Mouse (Mus musculus) heart, postnatal 4 days (tissue): ENCODE data around the gene Olfr65. TPM values are rescaled to one million over a fixed set of nuclear protein-coding genes. Genes with fewer than 3 reads are reported as not detected.

Source experiments
- DNase-seq: peaks from one replicate; pipeline ENCODE4 v3.0.0; 2021
- total RNA-seq, 2 experiments: library from RNA; stranded (reverse); gene quantifications; 2 replicates each; pipeline ENCODE4 v1.2.3; 2021

The Olfr65 gene
- not detected for total RNA-seq

- no peak for DNase-seq
Measured at GRCm38 (mm10) chr7:103903187-103903586, at the start of gene Olfr65. Olfr65 (plus strand) TSS chr7:103903487.

DNA sequence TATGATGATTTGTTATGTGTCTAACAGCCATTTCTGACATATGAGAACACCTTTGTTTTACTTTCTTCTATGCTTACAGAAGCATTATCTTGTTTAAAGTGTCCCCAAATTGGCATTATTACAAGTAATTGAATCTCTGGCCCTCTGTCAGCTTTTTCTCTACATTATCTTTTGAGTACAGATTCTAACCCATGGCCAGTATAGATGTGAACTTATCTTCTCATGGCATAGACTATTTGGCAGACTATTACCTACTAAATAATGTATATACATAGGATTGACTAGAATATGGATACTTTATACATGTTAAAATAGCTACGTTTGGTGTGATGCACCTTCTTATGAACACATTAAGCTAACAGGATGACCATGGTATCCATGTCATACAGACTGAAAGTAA, 48.6 kb upstream of the Olfr65 start:
- no peak for DNase-seq

GRCm38 (mm10) chr7:103859076-103859475, 44.2 kb upstream of the Olfr65 start:
- no peak for DNase-seq

- peak; percentile 31 for DNase-seq
Measured at GRCm38 (mm10) chr7:103860855-103861254, 42.4 kb upstream of the Olfr65 start.

DNA sequence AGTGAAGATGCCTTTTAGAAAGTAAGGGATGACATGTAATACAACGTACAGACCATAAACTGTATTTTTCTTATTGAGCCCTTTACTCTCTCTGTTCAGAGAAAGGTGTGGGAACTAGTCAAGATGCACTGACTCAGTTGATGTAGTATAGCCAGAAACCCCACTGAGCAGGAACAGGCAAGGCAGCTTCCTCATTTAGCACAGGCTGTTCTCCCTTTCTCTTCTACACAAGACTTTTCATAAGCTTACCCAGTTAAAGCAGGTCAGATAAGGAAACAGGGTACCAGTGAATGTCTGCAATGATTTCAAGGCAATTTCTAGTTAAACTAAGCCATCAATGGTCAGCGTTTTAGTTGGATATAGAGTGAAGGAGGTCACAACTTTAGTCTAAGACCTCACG, 41.8 kb upstream of the Olfr65 start:
- DNase-seq, result no peak

DNA sequence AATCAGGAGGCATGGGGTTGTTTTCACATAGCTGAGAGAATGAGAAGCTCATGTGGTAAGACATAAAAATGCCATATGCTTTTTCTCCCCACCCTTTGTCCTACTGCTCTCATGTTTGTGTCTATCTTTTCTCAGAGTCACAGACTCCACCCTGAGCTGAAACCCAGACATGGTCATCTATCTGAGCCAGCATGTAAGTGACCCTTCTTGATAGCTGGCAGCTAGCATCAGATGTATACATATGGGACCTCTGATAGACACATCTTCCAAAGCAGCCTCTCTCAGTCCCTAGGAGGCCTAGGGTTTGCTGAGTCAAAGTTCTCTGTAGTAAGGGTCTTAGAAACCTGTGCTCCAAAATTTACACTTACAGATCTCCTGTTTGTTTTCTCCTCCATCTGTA, 37.6 kb upstream of the Olfr65 start:
- no peak for DNase-seq

- no peak for DNase-seq
Measured at GRCm38 (mm10) chr7:103870667-103871066, 32.6 kb upstream of the Olfr65 start.

DNA sequence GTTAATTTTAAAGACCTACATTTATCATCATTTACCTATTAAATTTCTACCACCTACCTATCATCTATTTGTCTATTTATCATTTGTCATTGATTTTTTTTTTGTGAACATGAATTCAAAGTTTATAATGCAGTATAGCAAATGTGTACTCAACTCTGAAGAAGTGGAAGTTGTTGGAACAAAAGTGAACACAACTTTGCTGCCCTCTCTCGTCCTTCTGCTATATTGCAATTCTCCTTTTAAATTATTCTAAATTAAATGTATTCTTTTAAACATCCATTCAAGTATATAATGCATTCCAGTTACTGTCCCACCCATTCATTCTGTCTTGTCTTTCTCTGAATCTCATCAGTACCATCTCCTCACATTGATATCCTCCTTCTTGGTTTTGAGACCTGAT, 30.2 kb upstream of the Olfr65 start:
- no peak for DNase-seq

GRCm38 (mm10) chr7:103874451-103874850, 28.8 kb upstream of the Olfr65 start:
- DNase-seq, result no peak

GRCm38 (mm10) chr7:103877093-103877492, 26.2 kb upstream of the Olfr65 start:
- DNase-seq, result no peak

- no peak for DNase-seq
Measured at GRCm38 (mm10) chr7:103886152-103886551, 17.1 kb upstream of the Olfr65 start, which contains the start of gene Olfr66. Olfr66 (minus strand) TSS chr7:103886252.

DNA sequence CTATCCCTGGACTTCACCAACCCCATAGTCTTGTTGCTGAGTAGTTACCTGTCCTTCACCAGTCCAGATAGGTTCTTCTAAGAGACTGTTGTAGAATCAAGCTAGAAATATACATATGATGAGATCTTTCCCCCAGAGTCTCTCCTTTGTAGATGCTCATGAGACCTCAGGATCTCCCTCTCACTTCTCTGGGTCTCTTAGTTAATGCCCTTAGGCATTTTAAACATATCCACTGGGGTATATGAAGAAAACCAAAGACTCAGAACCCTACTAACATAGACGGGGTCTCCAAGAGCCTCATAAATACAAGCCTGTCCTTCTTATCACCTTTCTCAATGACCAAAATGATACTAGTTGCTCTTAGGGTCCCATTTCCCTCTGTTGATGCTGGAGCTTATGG, 8.9 kb upstream of the Olfr65 start, which contains the start of gene Olfr64:
TSS of gene Olfr64 (minus strand) at position 101 of the 400 bp plus-strand sequence.
- DNase-seq, result no peak

DNA sequence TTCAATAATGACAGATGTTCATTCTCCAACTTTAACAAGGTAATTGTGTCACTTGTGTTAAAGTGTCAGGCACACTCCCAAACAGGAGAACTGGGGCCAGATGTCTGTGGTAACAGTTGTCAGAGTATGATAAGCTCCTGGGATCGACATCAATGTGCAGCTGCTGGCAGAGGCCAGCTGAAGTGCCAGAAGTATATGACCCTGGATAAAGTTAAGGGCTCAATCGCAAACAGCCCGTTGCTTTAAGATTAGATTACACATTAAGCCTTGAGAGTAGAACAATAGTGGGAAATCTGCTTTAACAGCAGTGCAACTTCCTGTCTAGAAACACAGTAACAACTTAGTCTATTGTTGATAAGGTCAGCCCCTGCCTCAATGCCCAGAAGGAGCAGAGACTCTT, 6.8 kb downstream of the Olfr65 start:
- DNase-seq, result peak; percentile 9

DNA sequence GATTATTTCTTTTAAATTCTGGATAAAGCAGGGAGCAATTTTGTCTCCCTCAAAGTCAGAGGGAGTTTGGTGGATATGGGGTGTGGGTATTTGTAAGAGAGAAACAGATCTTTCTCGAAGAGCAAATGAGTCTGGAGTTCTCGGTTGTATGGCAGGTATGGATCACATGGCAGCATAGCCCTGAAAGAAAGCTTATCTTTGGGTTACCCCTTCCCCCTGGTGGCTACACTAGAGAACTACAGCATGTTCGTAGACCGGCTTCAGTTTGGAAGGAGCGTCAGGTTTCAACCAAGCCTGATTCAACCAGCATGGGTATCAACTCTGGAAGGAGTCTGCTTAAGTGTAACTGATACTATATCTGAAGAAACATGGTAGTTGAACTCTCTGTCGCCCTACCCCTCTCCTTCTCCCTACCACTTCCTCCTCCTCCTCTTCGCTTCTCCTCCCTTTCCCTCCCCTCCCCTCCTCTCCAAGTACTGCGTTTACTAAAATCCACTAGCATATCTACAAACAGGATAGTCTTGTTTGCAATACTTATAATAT, 9.8 kb downstream of the Olfr65 start:
- no peak for DNase-seq

GRCm38 (mm10) chr7:103915338-103915737, 12.1 kb downstream of the Olfr65 start:
- no peak for DNase-seq

DNA sequence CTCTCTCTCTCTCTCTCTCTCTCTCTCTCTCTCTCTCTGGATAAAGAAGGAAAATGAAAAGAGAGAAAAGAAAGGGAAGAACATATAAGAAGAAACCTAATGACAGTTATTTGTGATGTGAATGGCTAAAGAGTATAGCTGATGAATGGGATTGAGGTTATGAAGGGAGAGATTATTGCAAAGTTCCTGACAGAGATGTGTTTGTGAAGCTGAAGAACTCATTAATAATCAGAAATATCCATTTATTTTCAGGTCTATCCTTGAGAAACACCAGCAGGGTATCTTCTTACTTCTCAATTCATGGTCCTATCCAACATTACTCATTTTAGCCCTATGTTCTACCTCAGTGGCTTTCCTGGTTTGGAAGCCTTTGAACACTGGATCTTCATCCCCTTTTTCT, 25.2 kb downstream of the Olfr65 start, which contains the start of gene Olfr631:
TSS of gene Olfr631 (plus strand) at position 301 of the 400 bp plus-strand sequence.
- DNase-seq, result no peak

DNA sequence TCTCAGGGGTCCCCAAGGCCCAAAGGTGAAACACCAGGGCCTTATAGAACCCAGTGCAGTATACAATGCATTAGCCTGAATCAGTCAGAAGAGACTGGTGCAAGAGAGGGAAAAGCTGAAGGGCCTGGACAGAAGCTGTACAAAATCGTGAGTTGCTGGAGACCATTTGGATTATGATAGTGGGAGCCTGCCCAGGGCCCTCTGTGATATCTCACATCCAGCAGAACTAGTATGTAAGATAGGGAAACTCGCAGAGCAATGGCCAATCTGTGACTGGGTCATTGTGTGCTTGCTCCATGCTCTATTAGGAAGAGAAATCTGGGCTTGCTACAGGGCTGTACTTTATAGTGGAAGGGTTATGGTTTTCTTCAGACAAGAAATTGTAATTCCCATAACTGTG, 31.0 kb downstream of the Olfr65 start, which contains the start of gene Olfr632:
TSS of gene Olfr632 (plus strand) at position 84 of the 400 bp plus-strand sequence.
- no peak for DNase-seq

- DNase-seq, result peak; percentile 57
Measured at GRCm38 (mm10) chr7:103942730-103943129, 39.4 kb downstream of the Olfr65 start.

GRCm38 (mm10) chr7:103944137-103944536, 40.9 kb downstream of the Olfr65 start, which contains the start of gene Olfr633:
Olfr633 (plus strand) TSS chr7:103944437.
- no peak for DNase-seq

Other genes with a start within 250 kb of the Olfr65 start
- not detected for gene Olfr623, start 239.8 kb upstream of the Olfr65 start, total RNA-seq
- gene Olfr624, start 232.3 kb upstream of the Olfr65 start, total RNA-seq, result not detected
- not detected for gene Olfr625-ps1, start 220.8 kb upstream of the Olfr65 start, total RNA-seq
- gene Olfr243, start 188.8 kb upstream of the Olfr65 start, total RNA-seq, result not detected
- gene Olfr628, start 173.1 kb upstream of the Olfr65 start, total RNA-seq, result not detected
- not detected for gene Olfr629, start 158.5 kb upstream of the Olfr65 start, total RNA-seq
- not detected for gene Olfr630, start 146.2 kb upstream of the Olfr65 start, total RNA-seq
- not detected for gene Olfr69, start 131.9 kb upstream of the Olfr65 start, total RNA-seq
- not detected for gene Olfr68, start 123.8 kb upstream of the Olfr65 start, total RNA-seq
- not detected for gene Olfr67, start 111.7 kb upstream of the Olfr65 start, total RNA-seq
- 1,000 to 10,000 TPM in 1 of 2 experiments, 100 to 1,000 TPM in 1; 541 to 1,864 TPM for gene Hbb-bt, start 89.5 kb upstream of the Olfr65 start, total RNA-seq
- over 10,000 TPM in 1 of 2 experiments, 1,000 to 10,000 TPM in 1; 4,494 to 12,962 TPM for gene Hbb-bs, start 75.4 kb upstream of the Olfr65 start, total RNA-seq
- not detected for gene Hbb-bh2, start 63.0 kb upstream of the Olfr65 start, total RNA-seq
- not detected for gene Hbb-bh1, start 60.3 kb upstream of the Olfr65 start, total RNA-seq
- under 1 TPM in 1 of 2 experiments, not detected in 1; 0.74 TPM for gene Hbb-y, start 50.3 kb upstream of the Olfr65 start, total RNA-seq
- gene Olfr66, start 17.2 kb upstream of the Olfr65 start, total RNA-seq, result not detected
- gene Olfr64, start 9.0 kb upstream of the Olfr65 start, total RNA-seq, result not detected
- not detected for gene Olfr631, start 25.3 kb downstream of the Olfr65 start, total RNA-seq
- gene Olfr632, start 30.9 kb downstream of the Olfr65 start, total RNA-seq, result not detected
- not detected for gene Olfr633, start 41.0 kb downstream of the Olfr65 start, total RNA-seq
- under 1 TPM in 1 of 2 experiments, not detected in 1; 0.05 TPM for gene Olfr635, start 67.7 kb downstream of the Olfr65 start, total RNA-seq
- not detected for gene Olfr638, start 95.3 kb downstream of the Olfr65 start, total RNA-seq
- gene Olfr639, start 113.8 kb downstream of the Olfr65 start, total RNA-seq, result under 1 TPM in 1 of 2 experiments, not detected in 1; 0.05 TPM
- not detected for gene Olfr640, start 122.1 kb downstream of the Olfr65 start, total RNA-seq
- gene Olfr641, start 132.0 kb downstream of the Olfr65 start, total RNA-seq, result not detected
- not detected for gene Olfr642, start 149.2 kb downstream of the Olfr65 start, total RNA-seq
- gene 4930516K23Rik, start 158.0 kb downstream of the Olfr65 start, total RNA-seq, result not detected
- not detected for gene Olfr644, start 168.4 kb downstream of the Olfr65 start, total RNA-seq
- not detected for gene Olfr645, start 182.0 kb downstream of the Olfr65 start, total RNA-seq
- gene Olfr646, start 201.4 kb downstream of the Olfr65 start, total RNA-seq, result not detected
- not detected for gene Ubqln5, start 226.3 kb downstream of the Olfr65 start, total RNA-seq
- not detected for gene Olfr643, start 233.9 kb downstream of the Olfr65 start, total RNA-seq
- gene Ubqln3, start 239.8 kb downstream of the Olfr65 start, total RNA-seq, result not detected
- not detected for gene Ubqlnl, start 247.1 kb downstream of the Olfr65 start, total RNA-seq